20 mouse cellular contexts compared by ENCODE assay signal in genomic region chr3:87549908-87550307, GRCm38 (mm10). TPM values are rescaled to one million over a fixed set of nuclear protein-coding genes. Genes with fewer than 3 reads are reported as not detected.
DNase-seq lines count a peak whose midpoint lies in the region; ATAC-seq and TF ChIP-seq lines count a peak whose summit lies in the region.
"Had no signal": no experiment of that assay in that cellular context is flagged by ENCODE, and none has a peak within 500 bp of the region (broad histone marks: within the 10 kb centered on the region; RNA-seq: fewer than 3 reads in every experiment).

No protein-coding gene starts in this region.

- H3K9ac ChIP-seq in heart, embryonic 12.5 days, result no peak overlapping the region
- H3K9ac ChIP-seq in limb, embryonic 12.5 days (replicated peaks), result no peak overlapping the region
- no peak overlapping the region for H3K9ac ChIP-seq in neural tube, embryonic 12.5 days
- H3K9ac ChIP-seq: forebrain, embryonic 13.5 days; hindbrain, embryonic 15.5 days had no signal

- no peaks in the 10 kb centered on the region for H3K36me3 ChIP-seq in heart, embryonic 12.5 days
- no peaks in the 10 kb centered on the region for H3K36me3 ChIP-seq in limb, embryonic 12.5 days
- H3K36me3 ChIP-seq in limb, embryonic 10.5 days, result no peaks in the 10 kb centered on the region
- H3K36me3 ChIP-seq in E14TG2a.4 (ENCODE audit: insufficient read depth, low read length), result no peaks in the 10 kb centered on the region
- no peaks in the 10 kb centered on the region for H3K36me3 ChIP-seq in neural tube, embryonic 12.5 days
- H3K36me3 ChIP-seq: G1E; hindbrain, embryonic 15.5 days had no signal

- no peak for ATAC-seq in heart, embryonic 12.5 days (ENCODE audit: insufficient number of reproducible peaks, low FRiP score)
- ATAC-seq in limb, embryonic 12.5 days (ENCODE audit: insufficient number of reproducible peaks, insufficient read depth, low FRiP score, low TSS enrichment, low read depth), result no peak
- ATAC-seq in neural tube, embryonic 12.5 days (ENCODE audit: low FRiP score, low read depth), result no peak
- ATAC-seq: forebrain, embryonic 13.5 days had no signal

- no peak overlapping the region for H3K27ac ChIP-seq in heart, embryonic 12.5 days (ENCODE audit: poor library complexity, severe bottlenecking)
- H3K27ac ChIP-seq in limb, embryonic 12.5 days, result no peak overlapping the region
- H3K27ac ChIP-seq in limb, embryonic 10.5 days, result no peak overlapping the region
- H3K27ac ChIP-seq in neural tube, embryonic 12.5 days, result no peak overlapping the region
- H3K27ac ChIP-seq: forebrain, embryonic 13.5 days; hindbrain, embryonic 15.5 days had no signal

- 28% methylated on average over 14 of the region's 14 CpGs for WGBS in heart, embryonic 12.5 days
- 28% methylated on average over 14 of the region's 14 CpGs for WGBS in limb, embryonic 12.5 days
- WGBS in limb, embryonic 10.5 days, result 37% methylated on average over 14 of the region's 14 CpGs
- WGBS in neural tube, embryonic 12.5 days, result 30% methylated on average over 14 of the region's 14 CpGs

- H3K4me1 ChIP-seq in heart, embryonic 12.5 days (replicated peaks), result peaks cover 14% of the 10 kb centered on the region
- H3K4me1 ChIP-seq in limb, embryonic 12.5 days (replicated peaks), result peaks cover 5% of the 10 kb centered on the region; the same call in 1 of the 2 replicates
- peaks cover 14% of the 10 kb centered on the region for H3K4me1 ChIP-seq in limb, embryonic 10.5 days
- peaks cover 41% of the 10 kb centered on the region for H3K4me1 ChIP-seq in E14TG2a.4 (replicated peaks; ENCODE audit: low read depth, low read length)
- peaks cover 5% of the 10 kb centered on the region; the same call in 1 of the 2 replicates for H3K4me1 ChIP-seq in neural tube, embryonic 12.5 days

- no peak for DNase-seq in heart, adult 18-20 months
- DNase-seq in limb, embryonic 10.5 days (ENCODE audit: low spot score), result no peak
- DNase-seq in thymus, postnatal 0 days (ENCODE audit: low spot score), result no peak
- DNase-seq in cerebellum, postnatal 10 days, result no peak
- DNase-seq: adrenal gland, adult 2 months; cerebellum, adult 11-12 months; heart, adult 11 months; kidney, postnatal 25 days; layer of hippocampus, adult 9-11 months; liver; lung, adult 2 months; right cerebral cortex, adult 18-20 months; thymus, postnatal 4 days had no signal

- H3K27me3 ChIP-seq in heart, embryonic 12.5 days (replicated peaks), result peaks cover 40% of the 10 kb centered on the region
- peaks cover 24% of the 10 kb centered on the region for H3K27me3 ChIP-seq in limb, embryonic 12.5 days
- H3K27me3 ChIP-seq in limb, embryonic 10.5 days (ENCODE audit: low read depth, poor library complexity, severe bottlenecking), result peaks cover 29% of the 10 kb centered on the region
- H3K27me3 ChIP-seq in E14TG2a.4 (ENCODE audit: insufficient read depth, low read length), result peaks cover 20% of the 10 kb centered on the region
- H3K27me3 ChIP-seq in neural tube, embryonic 12.5 days (replicated peaks), result 0 out of 2 replicates have a peak, but pooled peaks cover 2% of the 10 kb centered on the region

- no peak for TF ChIP-seq CTCF in E14TG2a.4 (conservative IDR thresholded peaks at IDR 0.05; ENCODE audit: low read length)

- H3K9me3 ChIP-seq in heart, embryonic 12.5 days (replicated peaks), result no peaks in the 10 kb centered on the region
- no peaks in the 10 kb centered on the region for H3K9me3 ChIP-seq in limb, embryonic 12.5 days
- H3K9me3 ChIP-seq in limb, embryonic 10.5 days (replicated peaks), result no peaks in the 10 kb centered on the region
- no peaks in the 10 kb centered on the region for H3K9me3 ChIP-seq in E14TG2a.4 (ENCODE audit: low read length)
- no peaks in the 10 kb centered on the region for H3K9me3 ChIP-seq in neural tube, embryonic 12.5 days
- H3K9me3 ChIP-seq: forebrain, embryonic 13.5 days; G1E; hindbrain, embryonic 15.5 days had no signal

- H3K4me2 ChIP-seq in heart, embryonic 12.5 days, result peak overlapping the region; percentile 36; the same call in 1 of the 2 replicates
- H3K4me2 ChIP-seq in limb, embryonic 12.5 days, result peak overlapping the region; percentile 24; the same call in 1 of the 2 replicates
- 0 out of 2 replicates have a peak overlapping the region, but pooled peaks have one; percentile 24 for H3K4me2 ChIP-seq in neural tube, embryonic 12.5 days (replicated peaks)
- H3K4me2 ChIP-seq: forebrain, embryonic 13.5 days; hindbrain, embryonic 15.5 days had no signal

- no peak overlapping the region for H3K4me3 ChIP-seq in heart, embryonic 12.5 days
- no peak overlapping the region for H3K4me3 ChIP-seq in limb, embryonic 12.5 days (replicated peaks)
- no peak overlapping the region for H3K4me3 ChIP-seq in limb, embryonic 10.5 days
- peak overlapping the region; percentile 45; the same call in 1 of the 2 replicates for H3K4me3 ChIP-seq in E14TG2a.4 (replicated peaks; ENCODE audit: low read length)
- H3K4me3 ChIP-seq in neural tube, embryonic 12.5 days, result no peak overlapping the region
- H3K4me3 ChIP-seq: forebrain, embryonic 13.5 days; hindbrain, embryonic 15.5 days had no signal

RNA-seq across cellular contexts. Expression of gene Etv3, which starts 24.7 kb away (rescaled TPM):
- polyA plus RNA-seq in heart, embryonic 12.5 days (2016; fragmentation: Nextera tagmentation; extraction: Ambion mirVana), result 13.9 and 14.0 TPM in 2 replicates
- 10 to 100 TPM; 18.6 to 20.9 TPM for total RNA-seq in heart, adult 18-20 months (2021)
- 17.3 and 20.4 TPM in 2 replicates for polyA plus RNA-seq in limb, embryonic 12.5 days (2016; fragmentation: Nextera tagmentation; extraction: Ambion mirVana)
- polyA plus RNA-seq in limb, embryonic 10.5 days (2016; fragmentation: Nextera tagmentation; extraction: Ambion mirVana), result 12.1 and 13.9 TPM in 2 replicates
- 13.7 and 14.5 TPM in 2 replicates for polyA plus RNA-seq in neural tube, embryonic 12.5 days (2016; fragmentation: Nextera tagmentation; extraction: Ambion mirVana)
- 22.8 and 27.7 TPM in 2 replicates for polyA plus RNA-seq in thymus, postnatal 0 days (2015; fragmentation: Nextera tagmentation; extraction: Ambion mirVana)
